Mouse (Mus musculus): ENCODE data around the gene Lrrc8c.

GRCm38 (mm10) chr5:105516290-105516689 is 2.9 kb upstream of the Lrrc8c start:
- TF ChIP-seq CTCF (IDR thresholded peaks at IDR 0.05; ENCODE audit: control insufficient read depth, insufficient read depth, insufficient replicate concordance, low read depth, low read length) (no peak), POLR2A (IDR thresholded peaks at IDR 0.05; ENCODE audit: control insufficient read depth, low read depth, low read length) (no peak)
